Mouse (Mus musculus) neural tube, embryonic 12.5 days (tissue): ENCODE results near the gene Mapkapk3. TPM values are rescaled to one million over a fixed set of nuclear protein-coding genes. Genes with fewer than 3 reads are reported as not detected.

Experiments used
- ATAC-seq: fragments of 200-750 bp; cut with Nextera tagmentation; 2 replicates; pipeline ENCODE4 v1.8.0; 2017; ENCODE audit warnings: low read depth, mild to moderate bottlenecking, moderate TSS enrichment, moderate library complexity; ENCODE audit not compliant: low FRiP score
- H3K27ac ChIP-seq: fragments of 300-500 bp; sonication (generic); 2 replicates; pipeline ENCODE4 v1.5.1; 2016
- H3K27me3 ChIP-seq: fragments of 300-500 bp; sonication (generic); replicated peaks from 2 replicates; pipeline ENCODE4 v1.6.1; 2016; ENCODE audit warnings: mild to moderate bottlenecking
- H3K36me3 ChIP-seq: fragments of 300-500 bp; sonication (generic); 2 replicates; pipeline ENCODE4 v1.6.1; 2016; ENCODE audit warnings: mild to moderate bottlenecking
- H3K4me1 ChIP-seq: fragments of 300-500 bp; sonication (generic); 2 replicates; pipeline ENCODE4 v1.6.1; 2016
- H3K4me2 ChIP-seq: fragments of 300-500 bp; sonication (generic); replicated peaks from 2 replicates; pipeline ENCODE4 v1.6.1; 2016; ENCODE audit warnings: mild to moderate bottlenecking
- H3K4me3 ChIP-seq: fragments of 300-500 bp; sonication (generic); 2 replicates; pipeline ENCODE4 v1.5.1; 2016
- H3K9ac ChIP-seq: fragments of 300-500 bp; sonication (generic); 2 replicates; pipeline ENCODE4 v1.6.1; 2016; ENCODE audit warnings: mild to moderate bottlenecking
- H3K9me3 ChIP-seq: fragments of 300-500 bp; sonication (generic); 2 replicates; pipeline ENCODE4 v1.6.1; 2016; ENCODE audit warnings: mild to moderate bottlenecking
- WGBS: fragments of 180-500 bp; shearing (Covaris S2); methylation state at CpG from one replicate; pipeline ENCODE4 v1.1.7; 2016; 5-methylcytosine and 5-hydroxymethylcytosine counted together
- polyA plus RNA-seq: library from polyadenylated mRNA; unstranded; fragments of >200 nt; fragmentation: Nextera tagmentation; extraction: Ambion mirVana; gene quantifications from 2 replicates; pipeline ENCODE4 v1.2.1, GENCODE M21; 2016

Mapkapk3 gene
- polyA plus RNA-seq, 1 experiment from 2014 or later: 3.5 TPM

- peak overlapping the region; percentile 88 for H3K4me2 ChIP-seq
- ATAC-seq: no peak
- H3K9me3 ChIP-seq: no peaks in the 10 kb centered on the region
- H3K36me3 ChIP-seq: peaks cover 10% of the 10 kb centered on the region
- H3K4me3 ChIP-seq: peak overlapping the region; percentile 59
- H3K27ac ChIP-seq: no peak overlapping the region
- WGBS: 89% methylated on average over 4 of the region's 4 CpGs
- peaks cover 11% of the 10 kb centered on the region for H3K27me3 ChIP-seq
- H3K9ac ChIP-seq: 0 out of 2 replicates have a peak overlapping the region, but pooled peaks have one; percentile 62
- peaks cover 17% of the 10 kb centered on the region for H3K4me1 ChIP-seq
Measured at GRCm38 (mm10) chr9:107297658-107298057, 8.0 kb upstream of the Mapkapk3 start.

- Histone ChIP-seq H3K9me3 (no peaks in the 10 kb centered on the region), H3K4me2 (peak overlapping the region; percentile 88), H3K27me3 (peaks cover 12% of the 10 kb centered on the region), H3K4me1 (peaks cover 17% of the 10 kb centered on the region), H3K4me3 (peak overlapping the region; percentile 59), H3K36me3 (peaks cover 10% of the 10 kb centered on the region), H3K9ac (peak overlapping the region; percentile 62), H3K27ac (no peak overlapping the region)
- ATAC-seq: peak; percentile 18
- 21% methylated on average over 16 of the region's 16 CpGs for WGBS
Measured at GRCm38 (mm10) chr9:107297059-107297458, 7.4 kb upstream of the Mapkapk3 start.

GRCm38 (mm10) chr9:107296501-107296965 is 6.9 kb upstream of the Mapkapk3 start:
- under 1% methylated on average over 31 of the region's 31 CpGs for WGBS

GRCm38 (mm10) chr9:107296041-107296440 is 6.4 kb upstream of the Mapkapk3 start:
- H3K9me3 ChIP-seq: no peaks in the 10 kb centered on the region
- no peak overlapping the region for H3K27ac ChIP-seq
- H3K4me2 ChIP-seq: peak overlapping the region; percentile 88
- H3K36me3 ChIP-seq: peaks cover 6% of the 10 kb centered on the region
- H3K4me1 ChIP-seq: peaks cover 17% of the 10 kb centered on the region
- H3K9ac ChIP-seq: peak overlapping the region; percentile 22; the same call in 1 of the 2 replicates
- peak; percentile 39 for ATAC-seq
- H3K27me3 ChIP-seq: peaks cover 12% of the 10 kb centered on the region
- 13% methylated on average over 14 of the region's 14 CpGs for WGBS
- peak overlapping the region; percentile 59 for H3K4me3 ChIP-seq

More at GRCm38 (mm10) chr9:107296501-107296965, 6.9 kb upstream of the Mapkapk3 start:
- Histone ChIP-seq H3K9ac (peak overlapping the region; percentile 62), H3K27ac (no peak overlapping the region), H3K4me2 (peak overlapping the region; percentile 88), H3K9me3 (no peaks in the 10 kb centered on the region), H3K4me1 (peaks cover 17% of the 10 kb centered on the region), H3K36me3 (peaks cover 9% of the 10 kb centered on the region), H3K4me3 (peak overlapping the region; percentile 59), H3K27me3 (peaks cover 12% of the 10 kb centered on the region)
- peak; percentile 97 for ATAC-seq

- H3K4me2 ChIP-seq: peak within 1 kb of the TSS; percentile 88
- H3K9ac ChIP-seq: peak within 1 kb of the TSS; percentile 62
- peaks cover 17% of the 10 kb centered on the region for H3K4me1 ChIP-seq
- H3K27ac ChIP-seq: no peak within 1 kb of the TSS
- no peak for ATAC-seq
- H3K27me3 ChIP-seq: peaks cover 12% of the 10 kb centered on the region
- no peaks in the 10 kb centered on the region for H3K9me3 ChIP-seq
- H3K4me3 ChIP-seq: peak within 1 kb of the TSS; percentile 59
- H3K36me3 ChIP-seq: peaks cover 3% of the 10 kb centered on the region
Measured at GRCm38 (mm10) chr9:107296016-107296040, 6.2 kb upstream of the Mapkapk3 start, which contains the start of gene Cish. Gene Cish (plus strand): TSS chr9:107296026.

GRCm38 (mm10) chr9:107295616-107296015 is 5.9 kb upstream of the Mapkapk3 start:
- peaks cover 12% of the 10 kb centered on the region for H3K27me3 ChIP-seq
- 86% methylated on average over 4 of the region's 4 CpGs for WGBS
- peak overlapping the region; percentile 88 for H3K4me2 ChIP-seq
- no peak overlapping the region for H3K27ac ChIP-seq
- peaks cover 17% of the 10 kb centered on the region for H3K4me1 ChIP-seq
- 0 out of 2 replicates have a peak overlapping the region, but pooled peaks have one; percentile 59 for H3K4me3 ChIP-seq
- ATAC-seq: no peak
- peaks cover 1% of the 10 kb centered on the region for H3K36me3 ChIP-seq
- no peaks in the 10 kb centered on the region for H3K9me3 ChIP-seq
- H3K9ac ChIP-seq: no peak overlapping the region

- H3K36me3 ChIP-seq: no peaks in the 10 kb centered on the region
- 5% methylated on average over 6 of the region's 6 CpGs for WGBS
- H3K4me2 ChIP-seq: no peak overlapping the region
- H3K27ac ChIP-seq: no peak overlapping the region
- peaks cover 13% of the 10 kb centered on the region for H3K27me3 ChIP-seq
- H3K9me3 ChIP-seq: no peaks in the 10 kb centered on the region
- H3K4me1 ChIP-seq: peaks cover 24% of the 10 kb centered on the region
- ATAC-seq: no peak
- H3K4me3 ChIP-seq: no peak overlapping the region
- no peak overlapping the region for H3K9ac ChIP-seq
Measured at GRCm38 (mm10) chr9:107294249-107294648, 4.6 kb upstream of the Mapkapk3 start.

- H3K27me3 ChIP-seq: peaks cover 21% of the 10 kb centered on the region
- no peaks in the 10 kb centered on the region for H3K9me3 ChIP-seq
- H3K36me3 ChIP-seq: no peaks in the 10 kb centered on the region
- H3K4me3 ChIP-seq: no peak overlapping the region
- WGBS: 29% methylated on average over 10 of the region's 10 CpGs
- peak; percentile 46; the same call in 1 of the 2 replicates for ATAC-seq
- H3K4me2 ChIP-seq: no peak overlapping the region
- H3K27ac ChIP-seq: no peak overlapping the region
- H3K9ac ChIP-seq: no peak overlapping the region
- peaks cover 11% of the 10 kb centered on the region for H3K4me1 ChIP-seq
Measured at GRCm38 (mm10) chr9:107290897-107291296, 1.2 kb upstream of the Mapkapk3 start.

- peak overlapping the region; percentile 43 for H3K4me3 ChIP-seq
- 25% methylated on average over 8 of the region's 8 CpGs for WGBS
- H3K4me1 ChIP-seq: peaks cover 11% of the 10 kb centered on the region
- 0 out of 2 replicates have a peak overlapping the region, but pooled peaks have one; percentile 35 for H3K9ac ChIP-seq
- peak overlapping the region; percentile 76 for H3K4me2 ChIP-seq
- no peaks in the 10 kb centered on the region for H3K36me3 ChIP-seq
- no peak overlapping the region for H3K27ac ChIP-seq
- no peaks in the 10 kb centered on the region for H3K9me3 ChIP-seq
- ATAC-seq: no peak
- peaks cover 15% of the 10 kb centered on the region for H3K27me3 ChIP-seq
Measured at GRCm38 (mm10) chr9:107288711-107289110, 966 bp downstream of the Mapkapk3 start.

- Histone ChIP-seq H3K27me3 (peaks cover 15% of the 10 kb centered on the region), H3K4me3 (no peak overlapping the region), H3K36me3 (no peaks in the 10 kb centered on the region), H3K9ac (no peak overlapping the region), H3K4me1 (peaks cover 11% of the 10 kb centered on the region), H3K9me3 (no peaks in the 10 kb centered on the region), H3K4me2 (no peak overlapping the region), H3K27ac (no peak overlapping the region)
- ATAC-seq: no peak
- 93% methylated on average over 14 of the region's 14 CpGs for WGBS
Measured at GRCm38 (mm10) chr9:107288105-107288650, 1.5 kb downstream of the Mapkapk3 start.

- no peak overlapping the region for H3K9ac ChIP-seq
- ATAC-seq: no peak
- H3K27ac ChIP-seq: no peak overlapping the region
- no peak overlapping the region for H3K4me2 ChIP-seq
- H3K36me3 ChIP-seq: no peaks in the 10 kb centered on the region
- WGBS: 71% methylated on average over 2 of the region's 2 CpGs
- peaks cover 11% of the 10 kb centered on the region for H3K4me1 ChIP-seq
- no peaks in the 10 kb centered on the region for H3K9me3 ChIP-seq
- H3K4me3 ChIP-seq: no peak overlapping the region
- peaks cover 10% of the 10 kb centered on the region for H3K27me3 ChIP-seq
Measured at GRCm38 (mm10) chr9:107287294-107287693, 2.4 kb downstream of the Mapkapk3 start.

- no peaks in the 10 kb centered on the region for H3K36me3 ChIP-seq
- H3K4me1 ChIP-seq: peaks cover 13% of the 10 kb centered on the region
- peaks cover 10% of the 10 kb centered on the region for H3K27me3 ChIP-seq
- no peak overlapping the region for H3K9ac ChIP-seq
- WGBS: 22% methylated on average over 3 of the region's 3 CpGs
- no peaks in the 10 kb centered on the region for H3K9me3 ChIP-seq
- H3K27ac ChIP-seq: no peak overlapping the region
- no peak overlapping the region for H3K4me2 ChIP-seq
- no peak overlapping the region for H3K4me3 ChIP-seq
- no peak for ATAC-seq
Measured at GRCm38 (mm10) chr9:107285009-107285408, 4.7 kb downstream of the Mapkapk3 start.

GRCm38 (mm10) chr9:107282951-107283350 is 6.7 kb downstream of the Mapkapk3 start:
- H3K4me3 ChIP-seq: no peak overlapping the region
- no peak for ATAC-seq
- 95% methylated on average over 9 of the region's 9 CpGs for WGBS
- H3K9me3 ChIP-seq: no peaks in the 10 kb centered on the region
- no peaks in the 10 kb centered on the region for H3K27me3 ChIP-seq
- H3K9ac ChIP-seq: no peak overlapping the region
- peaks cover 13% of the 10 kb centered on the region for H3K4me1 ChIP-seq
- H3K4me2 ChIP-seq: no peak overlapping the region
- no peak overlapping the region for H3K27ac ChIP-seq
- no peaks in the 10 kb centered on the region for H3K36me3 ChIP-seq
